Mouse (Mus musculus): Measurements from ENCODE around the gene Cd27.

Gene Cd27

GRCm38 (mm10) chr6:125252285-125252684, 15.5 kb upstream of the Cd27 start:
- in situ Hi-C loops (cut with MboI, MseI): no loop called here

- in situ Hi-C loops (cut with MboI, MseI): no loop called here
Observed at GRCm38 (mm10) chr6:125244551-125244950, 7.7 kb upstream of the Cd27 start.

GRCm38 (mm10) chr6:125241566-125241965, 4.8 kb upstream of the Cd27 start:
- in situ Hi-C loops (cut with MboI, MseI): no loop called here

GRCm38 (mm10) chr6:125240617-125241016, 3.8 kb upstream of the Cd27 start:
- in situ Hi-C loops (cut with MboI, MseI): no loop called here

GRCm38 (mm10) chr6:125239547-125239946, 2.7 kb upstream of the Cd27 start:
- in situ Hi-C loops (cut with MboI, MseI): no loop called here

- in situ Hi-C loops (cut with MboI, MseI): no loop called here
Observed at GRCm38 (mm10) chr6:125238396-125238795, 1.6 kb upstream of the Cd27 start.

GRCm38 (mm10) chr6:125237421-125237820, 611 bp upstream of the Cd27 start:
- in situ Hi-C loops (cut with MboI, MseI): no loop called here

GRCm38 (mm10) chr6:125236341-125236740, 469 bp downstream of the Cd27 start:
- in situ Hi-C loops (cut with MboI, MseI): no loop called here

GRCm38 (mm10) chr6:125234520-125234828, 2.3 kb downstream of the Cd27 start:
- in situ Hi-C loops (cut with MboI, MseI): no loop called here

GRCm38 (mm10) chr6:125233816-125234519, 2.8 kb downstream of the Cd27 start:
- in situ Hi-C loops (cut with MboI, MseI): no loop called here

GRCm38 (mm10) chr6:125232516-125232915, 4.3 kb downstream of the Cd27 start:
- in situ Hi-C loops (cut with MboI, MseI): no loop called here

GRCm38 (mm10) chr6:125232045-125232437, 4.8 kb downstream of the Cd27 start:
- in situ Hi-C loops (cut with MboI, MseI): no loop called here

- in situ Hi-C loops (cut with MboI, MseI): no loop called here
Observed at GRCm38 (mm10) chr6:125231117-125232044, 5.4 kb downstream of the Cd27 start, which contains the start of gene Tapbpl. Tapbpl (minus strand) TSS chr6:125231860.

- in situ Hi-C loops (cut with MboI, MseI): no loop called here
Observed at GRCm38 (mm10) chr6:125230571-125230970, 6.2 kb downstream of the Cd27 start.

GRCm38 (mm10) chr6:125225518-125226115, 11.2 kb downstream of the Cd27 start:
- in situ Hi-C loops (cut with MboI, MseI): loop anchor here (5.0 kb wide), 1 partner anchor 37 kb away; no protein-coding TSS in a partner anchor

GRCm38 (mm10) chr6:125222577-125222976, 14.2 kb downstream of the Cd27 start:
- in situ Hi-C loops (cut with MboI, MseI): no loop called here

- in situ Hi-C loops (cut with MboI, MseI): no loop called here
Observed at GRCm38 (mm10) chr6:125222146-125222545, 14.7 kb downstream of the Cd27 start.

- in situ Hi-C loops (cut with MboI, MseI): no loop called here
Observed at GRCm38 (mm10) chr6:125221115-125221745, 15.6 kb downstream of the Cd27 start.

GRCm38 (mm10) chr6:125218963-125219362, 17.8 kb downstream of the Cd27 start:
- in situ Hi-C loops (cut with MboI, MseI): no loop called here

GRCm38 (mm10) chr6:125217899-125218298, 18.9 kb downstream of the Cd27 start:
- in situ Hi-C loops (cut with MboI, MseI): no loop called here

GRCm38 (mm10) chr6:125216898-125217297, 19.9 kb downstream of the Cd27 start:
- in situ Hi-C loops (cut with MboI, MseI): no loop called here

Measured in regulatory T cell (primary cell).